Mouse (Mus musculus) frontal cortex, postnatal 25 days (tissue): ENCODE data around the gene Ehbp1l1.

Source experiments
- DNase-seq, 2 experiments: peaks; one replicate each; pipeline ENCODE4 v3.0.0; 2022; ENCODE audit warnings: low spot score in 2 of 2

Gene Ehbp1l1

GRCm38 (mm10) chr19:5734325-5734724 lies 8.2 kb upstream of the Ehbp1l1 start:
- no peak for DNase-seq

- peak; percentile 83 to 87 for DNase-seq
These were observed 5.3 kb upstream of the Ehbp1l1 start for GRCm38 (mm10) chr19:5731264-5731978.

GRCm38 (mm10) chr19:5730314-5731186 lies 4.4 kb upstream of the Ehbp1l1 start:
- DNase-seq, result no peak

GRCm38 (mm10) chr19:5729444-5729815 lies 3.3 kb upstream of the Ehbp1l1 start, which contains the start of gene Fam89b:
Fam89b (minus strand) TSS chr19:5729653.
- peak; percentile 53 to 67 for DNase-seq

- peak; percentile 46 to 52 for DNase-seq
These were observed 2.7 kb upstream of the Ehbp1l1 start for GRCm38 (mm10) chr19:5728631-5729443.

- DNase-seq, result peak; percentile 84 to 87
These were observed 1.6 kb upstream of the Ehbp1l1 start for GRCm38 (mm10) chr19:5727701-5728100.

GRCm38 (mm10) chr19:5726961-5727578 lies 953 bp upstream of the Ehbp1l1 start:
- no peak for DNase-seq

GRCm38 (mm10) chr19:5725029-5725707 lies 949 bp downstream of the Ehbp1l1 start:
- no peak for DNase-seq

GRCm38 (mm10) chr19:5724549-5724941 lies 1.6 kb downstream of the Ehbp1l1 start:
- no peak for DNase-seq

GRCm38 (mm10) chr19:5723934-5724548 lies 2.1 kb downstream of the Ehbp1l1 start:
- no peak for DNase-seq

- no peak for DNase-seq
These were observed 3.2 kb downstream of the Ehbp1l1 start for GRCm38 (mm10) chr19:5722848-5723425.

GRCm38 (mm10) chr19:5721233-5721632 lies 4.9 kb downstream of the Ehbp1l1 start:
- no peak for DNase-seq

GRCm38 (mm10) chr19:5716955-5717354 lies 9.2 kb downstream of the Ehbp1l1 start:
- DNase-seq, result no peak

GRCm38 (mm10) chr19:5715793-5716688 lies 10.1 kb downstream of the Ehbp1l1 start:
- peak in 1 of 2 experiments; percentile 41 for DNase-seq

- no peak for DNase-seq
These were observed 12.4 kb downstream of the Ehbp1l1 start for GRCm38 (mm10) chr19:5713730-5714129.

GRCm38 (mm10) chr19:5713255-5713654 lies 12.9 kb downstream of the Ehbp1l1 start:
- no peak for DNase-seq

- DNase-seq, result no peak
These were observed 14.1 kb downstream of the Ehbp1l1 start for GRCm38 (mm10) chr19:5711907-5712460.

- DNase-seq, result peak in 1 of 2 experiments; percentile 66
These were observed 14.9 kb downstream of the Ehbp1l1 start for GRCm38 (mm10) chr19:5711218-5711617.

- DNase-seq, result no peak
These were observed 15.5 kb downstream of the Ehbp1l1 start for GRCm38 (mm10) chr19:5710581-5710980.
